Mouse (Mus musculus) megakaryocyte, embryonic 14.5 days (primary cell): ENCODE measurements around the gene Clmp.

ENCODE experiments used
- FLI1 ChIP-seq: IDR thresholded peaks from 2 replicates; pipeline ENCODE4 v1.6.1; 2012; ENCODE audit warnings: low read length, inconsistent platforms, mixed read lengths
- GATA1 ChIP-seq: IDR thresholded peaks from 3 replicates; pipeline ENCODE4 v1.6.1; 2012; ENCODE audit warnings: mixed read lengths, low read length, inconsistent platforms, borderline replicate concordance

- TF ChIP-seq FLI1 (no peak), GATA1 (no peak)
Measured at GRCm38 (mm10) chr9:40773869-40774268, 88.1 kb downstream of the Clmp start.
